Mouse (Mus musculus): ENCODE measurements at regions not wholly inside any gene's neighbourhood (a gene's known extent, or its start where the extent isn't known, plus 50 kb on each side); places are given as distances from the start of the nearest gene placed in this dataset.

- Histone ChIP-seq H3K4me3 (ENCODE audit: low read depth, low read length) (no peak overlapping the region), H3K4me2 (replicated peaks; ENCODE audit: low read depth) (no peak overlapping the region), H3K27ac (replicated peaks) (no peak overlapping the region), H3K27me3 (ENCODE audit: control insufficient read depth, insufficient read depth, low read length) (no peaks in the 10 kb centered on the region), H3K9me3 (ENCODE audit: control insufficient read depth, low read length) (no peaks in the 10 kb centered on the region), H3K36me3 (ENCODE audit: control insufficient read depth, insufficient read depth, low read length) (no peaks in the 10 kb centered on the region), H3K4me1 (replicated peaks; ENCODE audit: control insufficient read depth, insufficient read depth) (no peaks in the 10 kb centered on the region), H3K9ac (ENCODE audit: low read length) (no peak overlapping the region)
- no peak for ATAC-seq (ENCODE audit: low FRiP score, low TSS enrichment)
- WGBS, result 77% methylated on average over 2 of the region's 2 CpGs
- no peak for DNase-seq (ENCODE audit: low spot score)
- TF ChIP-seq EP300 (optimal IDR thresholded peaks at IDR 0.05), result no peak
- TF ChIP-seq CTCF (IDR thresholded peaks at IDR 0.05; ENCODE audit: low read depth), result no peak
Observed at GRCm38 (mm10) chr1:185049980-185050379, 50.6 kb upstream of the Mark1 start.
